Mouse (Mus musculus): ENCODE data around the gene Sspo.
"Not testable (repeated sequence)": the region's sequence is repeated elsewhere in the genome, so short reads cannot be mapped to it uniquely, and the experiment has no call there.

Gene Sspo

DNA sequence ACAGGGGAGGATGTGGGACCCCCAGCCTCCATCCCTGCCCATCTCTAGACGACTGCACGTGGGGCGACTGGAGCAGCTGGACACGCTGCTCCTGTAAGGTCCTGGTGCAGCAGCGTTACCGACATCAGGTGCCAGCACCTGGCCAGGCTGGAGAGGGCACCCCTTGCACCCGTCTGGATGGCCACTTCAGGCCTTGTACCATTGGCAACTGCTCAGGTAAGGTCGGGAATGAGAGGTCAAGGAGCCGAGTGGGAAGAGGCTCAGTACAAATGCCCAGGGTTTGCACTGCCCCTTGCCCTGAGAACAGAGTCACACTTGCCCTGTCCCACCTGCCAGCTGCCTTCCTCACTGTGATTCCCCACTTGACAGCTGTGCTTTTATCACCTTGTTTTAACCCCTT lies 43.3 kb downstream of the Sspo start:
- DNase-seq = no peak

DNA sequence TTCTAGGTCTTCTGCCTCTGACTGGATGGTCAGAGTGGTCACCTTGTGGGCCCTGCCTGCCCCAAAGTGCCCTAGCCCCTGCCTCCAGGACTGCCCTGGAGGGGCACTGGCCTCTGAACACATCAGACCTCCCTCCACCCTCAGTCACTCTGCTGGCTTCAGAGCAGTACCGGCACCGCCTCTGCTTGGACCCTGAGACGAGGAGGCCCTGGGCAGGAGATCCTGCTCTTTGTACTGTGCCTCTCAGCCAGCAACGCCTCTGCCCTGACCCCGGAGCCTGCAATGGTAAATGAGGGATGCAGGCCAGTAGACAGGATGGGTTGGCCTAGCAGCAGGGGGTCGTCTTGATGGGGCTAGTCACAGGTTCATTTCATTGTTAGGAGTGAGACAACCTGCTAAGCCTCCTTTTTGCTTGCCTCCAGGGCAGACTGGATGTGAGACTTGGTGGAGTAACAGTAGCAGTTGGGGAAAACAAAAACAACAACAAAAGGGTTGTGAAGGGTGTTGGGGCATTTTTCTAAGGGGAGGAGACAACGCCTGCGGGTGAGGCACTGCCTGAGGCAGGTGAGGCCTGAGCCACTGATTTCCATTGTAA lies 45.2 kb downstream of the Sspo start:
- DNase-seq = no peak

DNA sequence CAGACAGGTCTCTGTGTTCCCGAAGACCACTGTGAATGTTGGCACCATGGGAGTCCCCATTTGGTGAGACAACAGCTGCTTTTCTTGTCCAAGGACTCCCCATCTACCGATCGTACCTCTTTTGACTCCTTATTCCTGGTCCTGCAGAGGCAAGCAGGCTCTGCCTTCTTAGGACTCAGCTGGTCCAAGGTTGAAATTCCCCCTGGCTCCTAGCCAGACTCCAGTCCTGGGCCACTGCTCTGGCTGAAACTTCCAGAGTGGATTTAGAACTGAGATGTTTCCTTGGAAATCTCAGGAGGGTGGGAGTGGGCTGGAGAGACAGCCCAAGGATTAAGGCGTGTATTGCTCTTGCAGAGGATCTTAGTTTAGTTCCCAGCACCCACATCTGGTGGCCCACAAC lies 49.5 kb downstream of the Sspo start:
- DNase-seq = no peak

DNA sequence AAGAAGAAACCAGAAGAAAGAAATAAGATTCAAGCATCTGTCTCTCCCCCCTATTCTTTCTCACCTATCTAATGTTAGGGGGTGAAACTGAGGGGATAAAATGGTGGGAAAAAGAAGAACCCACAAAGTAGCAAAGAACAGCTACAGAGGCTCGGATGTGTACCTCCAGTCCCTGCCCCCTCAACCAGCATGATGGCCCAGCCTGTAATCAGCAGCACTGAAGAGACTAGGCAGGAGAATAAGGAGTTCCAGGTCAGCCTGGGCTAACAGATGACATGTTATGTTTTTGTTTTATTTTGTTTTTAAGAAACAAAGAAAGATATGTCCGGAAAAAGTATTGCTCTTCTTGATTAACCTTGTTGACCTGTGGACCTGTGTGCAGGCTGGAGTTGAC lies 55.8 kb downstream of the Sspo start:
- no peak for DNase-seq

DNA sequence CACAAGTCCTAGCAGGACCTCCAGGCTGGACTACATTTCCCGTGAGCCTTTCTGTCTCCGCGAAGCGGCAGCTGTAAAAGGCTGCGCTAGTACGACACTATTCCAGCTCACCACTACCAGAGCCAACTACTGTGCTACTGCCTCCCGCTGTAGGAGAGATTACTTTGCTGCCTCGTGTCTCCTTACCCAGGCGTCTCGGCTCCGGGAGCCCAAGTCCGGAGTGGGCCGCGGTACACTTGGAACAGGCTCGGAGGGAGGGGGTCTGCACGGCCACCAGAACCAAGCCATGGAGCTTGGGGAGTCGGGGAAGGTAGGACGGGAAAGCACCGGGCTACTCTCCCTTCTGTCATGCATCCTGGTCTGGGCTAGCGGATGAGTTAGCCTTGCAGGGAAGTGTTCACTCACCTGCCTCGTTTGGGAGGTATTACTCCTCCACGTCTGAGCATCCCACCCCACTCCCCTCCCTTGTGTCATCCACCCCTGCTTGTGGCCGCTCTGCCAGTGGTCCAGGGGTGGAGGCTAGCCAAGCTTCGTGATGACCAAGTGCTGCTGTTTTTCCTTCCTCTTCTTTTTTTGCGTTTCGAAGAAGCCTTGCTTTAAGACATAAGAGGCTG lies 56.3 kb downstream of the Sspo start:
- DNase-seq = peak; percentile 88

DNA sequence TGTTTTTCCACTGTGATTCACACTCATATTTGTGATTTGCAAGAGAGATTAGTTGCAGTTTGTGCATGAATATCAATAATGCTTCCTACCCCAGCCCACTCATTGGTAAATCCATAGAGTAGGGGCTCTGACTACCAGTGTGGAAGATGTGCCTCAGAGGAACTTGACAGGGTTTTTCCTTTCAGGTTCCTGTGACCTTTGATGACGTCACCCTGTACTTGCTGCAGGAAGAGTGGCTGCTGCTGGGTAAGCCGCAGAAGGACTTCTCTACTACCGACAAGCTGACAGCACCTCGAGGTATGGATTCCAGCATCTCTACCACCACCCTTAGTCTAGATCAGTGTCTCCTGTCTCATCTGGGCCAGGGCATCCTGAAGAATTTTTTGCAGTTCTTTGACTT lies 60.1 kb downstream of the Sspo start:
- DNase-seq = no peak

DNA sequence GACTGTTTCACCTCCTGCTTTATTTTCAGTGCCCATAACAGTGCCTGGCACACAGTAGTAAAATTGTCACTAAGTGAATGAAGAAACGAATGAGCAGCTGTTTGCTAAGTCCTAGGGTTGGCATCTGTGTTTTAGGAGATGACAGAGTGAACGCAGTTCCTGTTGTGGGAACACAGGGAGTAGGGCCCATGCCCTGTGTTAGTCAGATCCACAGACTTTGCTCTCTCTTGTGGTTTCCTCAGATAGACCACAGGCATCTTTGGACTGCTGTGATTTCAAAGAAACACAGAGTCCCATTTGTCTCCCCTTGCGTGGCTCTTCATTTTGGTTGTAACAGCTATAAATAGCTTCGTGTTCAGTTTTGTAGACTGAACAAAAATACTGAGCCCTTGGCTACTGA lies 62.4 kb downstream of the Sspo start:
- no peak for DNase-seq

DNA sequence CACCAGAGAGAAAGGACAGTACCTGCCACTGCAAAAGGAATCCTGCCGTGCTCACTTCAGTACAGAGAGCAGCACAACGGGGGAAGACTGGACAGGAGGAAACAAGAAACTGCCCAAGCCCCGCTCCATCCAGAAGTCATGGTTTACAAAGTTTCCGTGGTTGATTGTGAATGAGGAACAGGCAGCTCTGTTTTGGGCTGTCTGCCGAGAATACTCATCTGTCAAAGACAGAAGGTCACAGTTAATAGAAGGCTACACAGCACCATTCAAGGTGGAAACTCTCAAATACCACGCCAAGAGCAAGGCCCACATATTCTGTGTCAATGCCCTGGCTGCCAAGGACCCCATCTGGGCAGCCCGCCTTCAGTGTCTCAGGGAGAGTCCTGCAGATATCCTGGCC lies 63.8 kb downstream of the Sspo start:
- no peak for DNase-seq

DNA sequence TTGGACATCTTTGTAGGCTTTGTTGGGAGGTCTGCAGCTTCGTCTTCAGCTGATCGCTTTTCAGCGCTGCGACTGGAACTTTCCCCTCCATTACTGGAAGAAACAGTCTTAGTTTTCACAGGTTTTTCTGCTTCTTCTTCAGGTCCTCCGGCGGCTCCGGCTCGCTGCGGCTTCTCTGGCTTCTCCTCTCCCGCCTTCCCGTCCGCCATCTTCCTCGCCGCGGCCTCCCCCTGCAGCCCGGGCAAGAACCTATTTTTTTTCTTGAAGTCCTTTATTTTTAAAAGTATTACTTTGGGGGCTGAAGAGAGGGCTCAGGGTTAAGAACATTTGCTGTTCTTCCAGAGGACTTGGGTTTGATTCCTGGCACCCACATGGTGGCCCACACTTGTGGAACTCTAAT lies 76.9 kb downstream of the Sspo start:
- not testable (repeated sequence) for DNase-seq

DNA sequence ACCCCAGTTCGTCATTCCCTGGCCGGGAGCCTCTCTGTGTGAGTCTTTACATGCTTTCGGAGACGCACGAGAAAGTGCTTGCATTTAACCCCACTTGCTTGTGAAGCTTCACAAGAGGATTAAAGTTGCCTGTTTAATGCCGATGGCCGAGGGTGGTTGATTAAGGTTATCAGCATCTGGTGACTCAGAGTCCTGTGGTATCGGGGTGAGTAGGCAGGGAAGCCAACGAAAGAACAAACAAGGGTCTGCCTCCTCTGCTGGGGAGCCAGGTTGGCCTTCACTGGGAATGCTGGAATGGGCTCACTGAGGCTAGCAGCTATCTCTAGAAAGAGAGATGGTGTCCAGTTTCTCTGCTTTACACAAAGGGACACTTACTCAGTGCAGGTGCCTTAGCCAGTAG lies 79.9 kb downstream of the Sspo start:
- DNase-seq = no peak

DNA sequence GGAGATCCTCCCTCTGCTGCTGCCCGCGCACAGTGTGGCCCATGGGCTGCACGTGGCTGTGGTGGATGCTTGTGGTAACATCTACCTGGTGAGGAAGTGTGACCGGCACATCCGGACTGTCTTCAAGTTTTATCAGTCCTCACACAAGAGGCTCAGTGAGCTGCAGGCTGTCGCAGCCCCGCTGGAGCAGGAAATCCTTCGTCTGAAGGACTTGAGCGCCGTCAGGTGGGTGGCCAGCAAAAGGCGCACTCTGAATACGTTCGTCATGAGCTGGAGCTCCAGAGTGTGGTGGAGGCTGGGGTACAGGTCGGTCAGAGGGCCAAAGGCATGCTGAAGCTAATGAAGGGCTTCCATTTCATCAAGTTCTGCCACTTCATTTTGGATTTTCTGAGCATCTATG lies 81.2 kb downstream of the Sspo start:
- no peak for DNase-seq

DNA sequence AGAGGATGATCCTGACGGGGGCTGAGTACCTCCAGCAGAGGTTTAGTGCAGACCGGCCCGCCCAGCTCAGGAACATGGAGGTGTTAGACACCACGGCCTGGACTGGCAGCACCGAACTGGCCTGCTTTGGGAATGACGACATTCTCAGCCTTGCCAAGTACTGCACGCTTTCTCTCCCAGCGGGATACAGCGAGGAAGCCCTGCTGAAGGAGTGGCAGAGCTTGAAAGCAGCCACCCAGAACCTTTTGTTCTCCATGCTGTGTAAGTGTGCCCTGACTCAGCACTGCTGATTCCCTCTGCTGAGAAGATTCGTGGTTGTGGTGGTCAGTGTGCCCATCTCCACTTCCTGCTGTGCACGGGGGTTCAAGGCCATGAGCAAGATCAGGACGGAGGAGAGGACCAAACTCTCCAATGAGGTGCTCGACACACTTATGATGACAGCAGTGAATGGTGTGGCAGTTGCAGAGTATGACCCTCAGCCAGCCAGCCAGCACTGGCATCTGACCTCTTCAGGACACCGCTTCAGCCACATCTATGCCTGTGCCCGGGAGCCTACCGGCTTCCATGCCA lies 81.9 kb downstream of the Sspo start:
- no peak for DNase-seq

DNA sequence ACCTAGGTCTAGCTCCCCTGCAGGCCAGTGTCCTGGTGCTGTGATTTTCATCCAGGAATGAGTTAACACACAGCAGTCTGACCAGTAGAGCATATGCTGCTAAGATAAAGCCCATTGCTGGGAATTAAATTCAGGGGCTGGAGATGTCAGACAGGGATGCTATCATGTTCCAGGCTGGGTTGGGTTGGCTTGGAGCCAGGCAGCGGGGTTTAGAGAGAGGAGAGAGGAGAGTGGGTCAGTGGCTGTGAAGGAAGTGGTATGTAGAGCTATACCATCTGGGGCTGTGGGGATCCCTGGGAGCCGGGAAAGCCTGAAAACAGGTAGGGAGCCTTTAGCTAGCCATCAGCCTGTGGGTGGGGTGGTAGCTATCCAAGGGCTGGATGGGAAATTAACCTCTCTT lies 82.8 kb downstream of the Sspo start:
- no peak for DNase-seq

DNA sequence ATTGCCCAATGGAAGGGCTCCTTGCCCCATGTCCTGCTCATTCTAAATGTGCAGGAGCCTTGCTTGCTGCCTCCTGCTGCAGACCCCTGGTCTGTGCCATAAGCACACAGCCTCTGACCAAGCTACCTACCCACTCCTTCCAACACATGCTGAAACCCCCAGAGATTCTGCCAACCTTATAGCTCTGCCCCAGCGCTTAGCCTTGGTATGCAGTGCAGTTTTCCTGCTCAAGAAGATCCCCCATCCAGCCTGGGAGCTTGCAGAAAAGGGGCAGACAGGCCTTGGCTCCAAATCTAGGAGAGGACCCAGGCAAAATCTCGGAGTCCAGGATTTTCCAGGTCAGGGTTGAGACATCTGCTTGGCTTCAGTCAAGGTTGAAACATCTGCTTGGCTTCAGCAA lies 85.4 kb downstream of the Sspo start:
- no peak for DNase-seq

DNA sequence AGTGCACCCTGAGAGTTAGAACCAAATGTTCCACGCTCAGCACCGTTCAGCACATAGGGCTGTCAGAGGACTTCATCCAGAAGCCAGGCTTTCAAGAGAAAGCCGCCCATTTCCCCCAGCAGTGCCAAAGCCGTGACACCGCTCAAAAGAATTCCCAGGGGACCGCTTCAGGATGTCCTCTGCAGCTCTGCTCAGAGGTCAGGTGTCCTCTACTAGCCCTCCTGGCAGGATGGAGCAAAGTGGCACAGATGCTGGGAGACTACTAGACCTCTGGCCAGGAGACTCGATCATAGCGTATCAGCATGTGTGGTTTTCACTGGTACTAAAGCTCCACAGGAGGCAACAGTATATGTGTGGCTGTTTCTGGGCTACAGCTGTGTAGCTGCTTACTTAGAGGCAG lies 86.9 kb downstream of the Sspo start:
- DNase-seq = no peak

DNA sequence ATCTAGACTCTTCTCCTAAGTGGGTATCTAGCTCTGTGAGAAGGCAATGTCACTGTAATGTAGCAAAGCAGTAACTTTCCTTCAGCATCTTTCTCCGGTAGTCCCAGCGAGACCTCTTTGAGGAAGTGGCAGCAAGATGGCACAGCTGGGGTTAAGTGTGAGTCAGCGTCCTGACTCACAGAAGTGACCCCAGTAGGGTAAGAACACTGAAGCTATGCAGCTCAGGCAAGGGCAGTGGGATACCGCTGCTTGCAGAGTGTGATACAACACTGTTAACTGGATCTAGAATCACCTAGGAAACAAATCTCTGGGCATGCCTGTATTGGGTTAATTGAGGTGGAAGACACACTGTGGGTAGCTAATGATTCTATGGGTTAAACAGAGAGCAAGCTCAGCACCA lies 88.1 kb downstream of the Sspo start:
- DNase-seq = no peak

DNA sequence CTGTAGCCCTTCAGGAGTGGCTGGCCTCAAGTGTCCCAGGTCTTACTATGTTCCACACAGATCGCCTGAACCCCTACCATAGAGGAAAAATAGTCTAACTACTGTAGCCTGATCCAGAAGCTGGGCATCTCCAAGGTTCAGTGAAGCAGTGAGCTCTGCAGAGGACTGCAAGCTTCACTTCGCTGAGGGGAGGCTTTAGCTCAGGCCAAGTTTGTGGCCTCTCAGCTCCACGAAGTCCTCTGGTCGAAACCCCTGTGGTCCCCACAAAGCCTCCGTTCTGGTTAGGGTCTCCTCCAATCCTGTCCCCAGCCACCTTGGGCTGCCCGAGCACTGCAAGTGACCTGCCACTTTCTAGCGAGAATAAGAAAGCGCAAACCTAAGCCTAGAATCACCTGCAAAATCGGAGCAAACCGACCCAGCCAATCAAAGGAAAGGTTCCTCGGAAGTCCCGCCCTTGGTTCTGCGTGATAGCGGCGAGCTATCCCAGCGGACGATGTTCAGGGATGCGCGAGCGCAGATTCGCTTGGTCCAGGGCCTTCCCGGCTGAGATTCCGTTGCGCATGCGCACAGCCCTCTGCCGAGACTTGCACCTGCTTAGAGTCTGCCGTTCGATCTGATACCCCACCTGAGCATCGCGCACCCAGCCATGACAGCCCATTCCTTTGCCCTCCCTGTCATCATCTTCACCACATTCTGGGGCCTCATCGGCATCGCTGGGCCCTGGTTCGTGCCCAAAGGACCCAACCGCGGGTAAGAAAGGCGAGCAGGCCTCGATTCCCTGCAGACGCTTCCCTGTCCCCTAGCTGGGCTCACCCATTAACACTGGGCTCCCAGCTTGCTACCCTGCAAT lies 89.3 kb downstream of the Sspo start, which contains the start of gene Atp6v0e2:
Atp6v0e2 (plus strand) TSS at position 511 of the 850 bp plus-strand sequence.
- DNase-seq = peak; percentile 93

DNA sequence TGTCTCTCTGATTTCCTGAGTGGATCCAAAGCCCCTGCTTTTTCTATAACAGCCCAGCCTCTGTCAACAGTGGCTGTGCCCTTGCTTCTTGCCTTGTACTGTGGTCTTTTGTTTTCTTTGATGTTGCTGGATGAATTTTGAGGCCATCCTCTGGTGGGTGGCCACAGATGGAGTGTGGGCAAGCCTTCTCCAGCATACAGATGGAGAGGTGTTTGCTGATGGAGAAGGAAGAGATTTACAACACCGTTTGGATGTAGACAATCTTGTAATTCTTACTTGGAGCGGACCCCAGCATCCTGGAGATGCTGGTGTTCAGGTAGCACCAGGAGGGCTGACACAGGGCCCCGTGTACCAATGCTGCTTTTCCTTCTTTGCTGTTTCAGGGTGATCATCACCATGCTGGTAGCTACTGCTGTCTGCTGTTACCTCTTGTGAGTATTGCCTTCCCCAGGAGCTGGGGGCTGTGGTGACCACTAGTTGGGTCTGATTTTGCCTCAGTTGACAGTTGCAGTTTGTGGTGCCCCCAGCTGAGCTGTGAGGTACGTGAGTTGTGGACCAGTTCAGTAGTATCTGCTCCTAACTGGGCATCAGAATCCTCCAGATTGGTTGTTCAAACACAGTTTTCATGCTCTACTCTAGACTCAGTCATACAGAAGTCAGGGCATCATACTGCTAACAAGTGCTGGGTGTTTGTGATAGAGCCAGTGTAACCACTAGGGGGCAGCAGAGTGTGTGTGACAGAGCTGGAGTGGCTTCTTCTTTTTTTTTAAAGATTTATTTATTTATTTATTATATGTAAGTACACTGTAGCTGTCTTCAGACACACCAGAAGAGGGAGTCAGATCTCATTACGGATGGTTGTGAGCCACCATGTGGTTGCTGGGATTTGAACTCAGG lies 91.1 kb downstream of the Sspo start:
- DNase-seq = peak; percentile 89

DNA sequence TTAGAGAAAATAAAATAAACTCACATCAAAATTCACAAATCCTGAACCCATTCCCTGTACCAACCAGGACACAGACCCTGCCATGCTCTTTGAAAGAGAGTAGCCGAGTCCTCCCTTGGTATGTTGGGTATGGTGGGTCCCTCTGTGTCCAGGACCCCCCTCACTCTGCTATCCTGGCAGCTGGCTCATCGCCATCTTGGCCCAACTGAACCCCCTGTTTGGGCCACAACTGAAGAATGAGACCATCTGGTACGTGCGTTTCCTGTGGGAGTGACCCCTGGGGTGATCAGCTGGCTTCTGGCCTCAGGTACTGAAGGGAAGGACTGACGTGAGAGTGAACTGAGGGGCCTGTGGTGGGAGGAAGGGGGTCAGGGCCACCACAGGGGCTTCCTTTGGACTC lies 91.8 kb downstream of the Sspo start:
- DNase-seq = no peak

DNA sequence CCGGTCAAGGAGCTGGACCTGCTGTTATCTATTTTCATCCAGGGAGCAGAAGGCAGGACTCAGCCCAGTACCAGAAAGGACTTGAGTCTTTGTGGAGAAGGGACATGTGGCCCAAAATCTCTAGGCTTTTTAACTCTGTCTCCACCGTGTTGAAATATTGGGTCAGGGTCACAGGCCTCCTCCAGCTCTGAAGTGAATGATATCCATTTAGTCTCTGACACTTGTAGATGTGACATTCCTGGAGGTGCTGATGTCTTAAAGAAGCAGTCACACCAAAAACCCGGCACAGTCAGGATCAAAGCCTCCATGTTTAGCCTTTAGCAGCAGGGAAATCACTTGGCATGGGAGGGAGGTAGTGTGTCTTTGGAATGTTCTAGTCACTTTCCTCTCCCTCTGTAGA lies 92.7 kb downstream of the Sspo start:
- DNase-seq = no peak

DNA sequence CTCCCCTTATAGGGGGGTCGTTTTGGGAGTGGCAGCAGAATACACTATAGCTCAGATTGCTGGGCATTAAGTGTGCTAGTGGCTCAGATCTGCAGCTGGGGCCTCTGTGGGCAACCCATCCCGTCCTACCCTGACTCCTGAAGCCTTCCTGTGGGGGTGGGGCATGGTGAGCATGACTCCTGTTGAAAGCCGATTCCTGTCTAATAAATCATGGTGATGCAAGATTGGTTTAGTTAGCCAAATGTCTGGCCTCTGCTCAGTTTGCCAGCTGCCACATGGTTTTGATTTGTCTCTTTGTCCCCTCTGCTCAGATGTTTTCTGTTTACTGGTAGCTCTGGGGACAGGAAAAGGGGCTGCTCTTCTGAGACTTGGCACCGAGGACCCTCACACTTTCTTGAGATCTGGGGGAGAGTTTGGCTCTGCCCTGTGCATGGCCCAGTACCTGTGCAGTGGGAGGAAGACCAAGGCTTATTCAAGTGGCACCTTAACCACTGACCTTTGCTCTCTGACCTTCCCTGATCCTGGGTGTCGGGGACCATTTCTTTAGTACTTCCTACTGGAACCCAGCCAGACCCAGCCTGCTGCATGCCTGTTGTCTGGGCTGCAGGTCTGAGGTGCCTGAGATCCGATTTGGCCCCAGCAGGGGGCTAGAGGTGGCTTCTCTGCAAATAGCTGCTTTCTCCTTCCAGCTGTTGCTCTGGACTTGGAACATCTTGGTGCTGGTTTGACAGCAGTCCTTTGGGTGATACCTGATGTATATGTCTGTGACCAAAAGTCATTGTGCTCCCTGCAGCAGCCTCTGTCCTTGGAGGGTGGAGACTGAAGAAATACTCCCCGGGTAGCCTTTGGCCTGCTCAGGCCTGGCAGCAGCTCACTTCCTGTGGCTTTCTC lies 93.8 kb downstream of the Sspo start:
- no peak for DNase-seq

DNA sequence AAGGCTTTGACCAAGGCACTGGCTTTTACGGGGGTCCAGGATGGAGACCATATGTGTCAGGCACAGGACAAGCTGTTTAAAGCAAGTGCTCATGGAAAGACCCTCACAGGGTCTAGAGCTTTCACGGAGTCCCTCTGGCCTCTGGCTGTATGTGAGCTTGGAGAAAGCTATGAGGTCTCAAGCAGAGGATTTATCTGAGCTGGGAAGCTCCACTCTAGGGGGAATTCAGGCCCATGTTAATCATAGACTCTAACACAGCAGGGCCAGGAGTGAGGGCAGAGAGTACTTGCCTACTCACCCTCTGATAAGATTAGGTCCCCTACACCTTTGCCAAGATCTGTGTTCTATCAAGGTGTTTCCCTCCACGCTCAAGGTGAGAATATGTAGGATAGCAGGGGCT lies 94.6 kb downstream of the Sspo start:
- no peak for DNase-seq
